Mouse (Mus musculus) olfactory bulb, adult 2 months (tissue): ENCODE data around the gene Clca1.

Experiments used
- CTCF ChIP-seq: fragments of 200-500 bp; IDR thresholded peaks from 2 replicates; pipeline ENCODE4 v1.5.1; 2012; ENCODE audit warnings: low read depth, mild to moderate bottlenecking, low read length, moderate library complexity; ENCODE audit not compliant: insufficient read depth
- POLR2A ChIP-seq: fragments of 200-500 bp; IDR thresholded peaks from 2 replicates; pipeline ENCODE4 v1.6.1; 2012; ENCODE audit warnings: mild to moderate bottlenecking, low read depth, low read length, moderate library complexity; ENCODE audit not compliant: insufficient read depth

DNA sequence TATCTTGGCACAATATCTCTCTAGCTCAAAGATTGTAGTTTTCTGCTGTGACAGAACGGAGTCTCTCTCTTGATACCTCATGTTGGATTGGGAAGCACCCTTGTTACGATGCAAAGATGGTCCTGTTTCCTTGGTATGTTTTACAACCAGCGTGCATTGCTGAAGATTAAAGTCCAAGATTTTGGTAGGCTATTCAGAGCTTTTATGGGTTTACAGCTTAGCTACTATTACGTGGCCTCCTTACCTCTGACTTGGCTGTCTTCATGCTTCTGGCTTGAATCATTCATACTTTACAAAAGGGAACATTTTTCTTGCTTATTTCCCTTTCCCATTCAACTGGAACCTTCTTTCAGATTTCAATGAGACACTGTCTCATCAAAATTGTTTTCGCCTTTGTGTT is 39.5 kb downstream of the Clca1 start:
- TF ChIP-seq CTCF = no peak
- TF ChIP-seq POLR2A = no peak
